Mouse (Mus musculus) kidney, adult 2 months (tissue): ENCODE data around the gene Ppara.

Experiments
- CTCF ChIP-seq: fragments of 200-500 bp; conservative IDR thresholded peaks from 2 replicates; pipeline ENCODE4 v1.5.1; 2011; ENCODE audit warnings: low read depth, mild to moderate bottlenecking, control low read depth, low read length, moderate library complexity, mixed read lengths; ENCODE audit not compliant: insufficient read depth, insufficient read length
- POLR2A ChIP-seq: fragments of 200-500 bp; IDR thresholded peaks from one replicate; pipeline ENCODE4 v1.6.1; 2011; ENCODE audit warnings: low read depth, low read length, control low read depth

- no peak for TF ChIP-seq CTCF
- no peak for TF ChIP-seq POLR2A
Observed at GRCm38 (mm10) chr15:85832599-85832998, 97.8 kb downstream of the Ppara start.
